Mouse (Mus musculus) right cerebral cortex, postnatal 4 days (tissue): Measurements from ENCODE around the gene Srrm2.

Experiments used
- DNase-seq: peaks from one replicate; pipeline ENCODE4 v3.0.0-alpha.2; 2022

The Srrm2 gene

GRCm38 (mm10) chr17:23862926-23863325, 72.6 kb downstream of the Srrm2 start:
- no peak for DNase-seq

DNA sequence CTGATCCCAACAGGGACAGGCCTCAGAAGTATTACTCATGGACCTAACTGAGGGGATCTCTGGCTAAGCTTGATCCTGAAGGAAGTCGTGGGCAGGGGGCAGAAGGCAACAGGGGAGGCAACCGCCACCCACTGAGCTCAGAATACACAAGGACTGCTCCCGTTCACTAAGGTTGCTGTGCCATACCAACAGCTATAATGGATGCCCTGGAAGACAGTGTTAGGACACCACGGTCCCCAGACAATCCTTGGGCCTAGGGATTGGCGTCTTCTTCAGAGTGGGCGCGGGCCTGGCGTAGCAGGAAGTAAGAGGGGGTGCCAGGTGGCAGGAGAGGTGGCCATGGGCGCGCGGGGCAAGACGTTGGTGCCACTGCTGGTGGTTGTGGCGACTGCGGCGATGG, 77.4 kb downstream of the Srrm2 start, which contains the start of gene Prss21:
Gene Prss21 (plus strand): TSS at position 301 of the 400 bp plus-strand sequence.
- no peak for DNase-seq

GRCm38 (mm10) chr17:23868513-23868912, 78.2 kb downstream of the Srrm2 start:
- no peak for DNase-seq
